Mouse (Mus musculus): ENCODE measurements around the gene Rbm44.

Gene Rbm44

DNA sequence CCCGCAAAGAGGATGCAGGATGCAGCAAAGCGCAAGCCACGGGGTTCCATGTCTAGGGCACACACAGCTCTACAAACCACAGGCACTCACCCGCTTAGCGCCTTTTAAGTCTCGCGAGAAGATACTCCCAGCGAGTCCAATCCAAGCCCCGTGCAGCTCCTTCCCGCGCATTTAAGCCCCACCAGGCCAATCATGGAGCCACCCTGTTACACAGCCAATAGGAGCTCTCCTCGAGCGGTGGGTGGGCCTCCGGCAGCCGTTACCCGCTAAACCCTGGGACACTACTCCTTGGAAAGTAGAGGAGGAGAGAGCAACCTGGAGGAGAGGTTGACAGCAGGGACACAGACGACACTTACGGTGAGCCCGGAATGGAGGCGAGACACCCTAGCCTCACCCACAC is at the start of gene Rbm44:
Rbm44 (plus strand) TSS at position 277 of the 400 bp plus-strand sequence.
- POLR2A ChIA-PET: interaction anchor here in 2 of 4 experiments (0.6 to 1.2 kb wide), 5 partner anchors 12 to 175 kb away, joined by 3 to 9 read pairs (median 4); partner anchors contain the start of genes Rab17 (in 1 of the 2) and Ube2f (in 1 of the 2)
- CTCF ChIA-PET: interaction anchor here in 1 of 4 experiments (0.8 to 1.1 kb wide), 2 partner anchors 171 to 216 kb away, joined by 3 to 4 read pairs; no protein-coding TSS in a partner anchor

- ChIA-PET POLR2A (interaction anchor here in 1 of 4 experiments (0.6 kb wide), 1 partner anchor 671 kb away, joined by 4 read pairs; no protein-coding TSS in a partner anchor), CTCF (no interaction called here)
Observed at GRCm38 (mm10) chr1:91095258-91095657, 49.6 kb upstream of the Rbm44 start.

GRCm38 (mm10) chr1:91095853-91096252 is 49.0 kb upstream of the Rbm44 start:
- ChIA-PET POLR2A (interaction anchor here in 1 of 4 experiments (1.2 kb wide), 1 partner anchor 43 kb away, joined by 3 read pairs; no protein-coding TSS in a partner anchor), CTCF (no interaction called here)

GRCm38 (mm10) chr1:91096490-91096889 is 48.4 kb upstream of the Rbm44 start:
- ChIA-PET CTCF (interaction anchor here in 1 of 4 experiments (0.7 kb wide), 1 partner anchor 43 kb away, joined by 5 read pairs; no protein-coding TSS in a partner anchor), POLR2A (interaction anchor here in 1 of 4 experiments (1.2 to 1.3 kb wide), 2 partner anchors 43 to 153 kb away, joined by 3 read pairs; partner anchors contain the start of gene Ube2f)

- POLR2A ChIA-PET: interaction anchor here in 1 of 4 experiments (1.3 kb wide), 1 partner anchor 152 kb away, joined by 3 read pairs; the partner anchor contains the start of gene Ube2f
- CTCF ChIA-PET: interaction anchor here (0.5 to 3.0 kb wide), 4 partner anchors 44 to 196 kb away, joined by 4 to 34 read pairs (median 5); no protein-coding TSS in a partner anchor
Observed at GRCm38 (mm10) chr1:91097283-91097834, 47.5 kb upstream of the Rbm44 start.

- CTCF ChIA-PET: interaction anchor here (0.5 to 3.0 kb wide), 25 partner anchors 11 to 1599 kb away, joined by 3 to 34 read pairs (median 4); partner anchors contain the start of gene Ramp1 (in 1 of the 4)
- POLR2A ChIA-PET: interaction anchor here in 2 of 4 experiments (0.5 to 1.2 kb wide), 3 partner anchors 46 to 127 kb away, joined by 3 to 5 read pairs (median 3); no protein-coding TSS in a partner anchor
Observed at GRCm38 (mm10) chr1:91098887-91099286, 46.0 kb upstream of the Rbm44 start.

DNA sequence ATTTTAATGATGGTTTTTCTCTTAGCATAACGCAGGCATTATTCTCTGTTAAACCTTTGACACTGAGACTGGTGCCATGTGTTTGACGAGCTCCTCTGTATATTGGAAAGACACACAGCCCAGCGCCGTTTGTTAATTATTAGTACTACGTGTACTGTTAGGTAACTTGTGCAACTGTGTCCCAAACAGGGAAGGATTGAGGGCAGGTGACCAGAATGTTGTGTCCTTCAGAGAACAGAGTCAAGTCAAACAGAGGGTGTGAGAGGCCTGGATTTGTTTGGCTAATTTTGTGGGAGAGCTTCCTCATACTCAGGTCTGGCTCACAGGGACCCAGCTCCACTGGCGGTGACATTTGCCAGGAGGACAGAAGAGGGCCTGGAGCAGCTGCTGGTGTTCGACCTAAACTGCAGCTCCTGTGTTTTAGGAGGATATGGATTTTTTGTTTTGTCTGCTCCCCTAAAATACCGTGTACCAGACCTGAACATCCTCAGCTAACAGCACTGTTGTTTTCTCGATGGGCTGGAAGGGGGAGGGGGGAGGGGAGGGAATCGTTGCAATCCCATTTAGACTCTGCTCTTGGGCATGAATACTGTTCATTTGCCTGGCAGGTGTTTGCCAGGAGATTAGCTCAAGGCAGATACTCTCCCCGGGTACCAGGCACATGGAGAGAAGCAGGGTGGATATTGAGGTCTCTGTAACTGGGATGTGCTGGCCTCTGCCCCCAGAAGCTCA is 43.0 kb upstream of the Rbm44 start:
- ChIA-PET POLR2A (interaction anchor here in 3 of 4 experiments (0.7 to 0.9 kb wide), 4 partner anchors 91 to 1457 kb away, joined by 3 read pairs; partner anchors contain the start of gene Ube2f (in 1 of the 3)), CTCF (interaction anchor here (0.6 to 0.8 kb wide), 5 partner anchors 48 to 717 kb away, joined by 3 to 10 read pairs (median 3); no protein-coding TSS in a partner anchor)

DNA sequence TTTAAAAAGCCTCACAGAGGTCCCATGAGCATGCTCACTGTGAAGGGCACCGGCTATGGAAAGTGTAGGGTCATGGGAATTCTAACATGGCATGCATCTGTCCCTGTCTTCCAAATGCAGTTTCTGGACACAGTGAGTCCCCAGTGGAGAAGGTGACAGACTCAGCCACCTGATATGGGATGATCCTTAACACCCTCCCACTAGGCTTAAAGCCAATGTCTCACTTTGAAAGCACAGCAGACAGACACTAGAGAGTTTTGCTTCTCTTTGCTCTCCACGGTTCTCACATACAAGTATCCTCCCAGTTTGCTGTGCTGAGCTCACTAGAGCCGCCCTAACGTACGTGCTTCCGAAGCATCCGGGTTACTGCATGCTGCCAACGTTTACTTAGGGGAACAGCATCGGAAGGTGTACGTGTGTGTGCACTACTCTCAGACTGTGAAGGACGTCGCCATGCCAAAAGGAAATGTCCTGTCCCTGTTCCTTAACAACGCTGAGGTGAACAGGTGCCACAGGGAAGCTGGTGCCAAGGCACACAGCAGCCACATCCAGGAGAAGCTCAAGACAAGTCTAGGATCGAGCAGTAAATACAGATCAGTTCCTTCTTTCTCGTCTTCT is 41.4 kb upstream of the Rbm44 start:
- POLR2A ChIA-PET: interaction anchor here in 1 of 4 experiments (0.6 kb wide), 1 partner anchor 260 kb away, joined by 3 read pairs; the partner anchor contains the start of gene Col6a3
- CTCF ChIA-PET: no interaction called here

DNA sequence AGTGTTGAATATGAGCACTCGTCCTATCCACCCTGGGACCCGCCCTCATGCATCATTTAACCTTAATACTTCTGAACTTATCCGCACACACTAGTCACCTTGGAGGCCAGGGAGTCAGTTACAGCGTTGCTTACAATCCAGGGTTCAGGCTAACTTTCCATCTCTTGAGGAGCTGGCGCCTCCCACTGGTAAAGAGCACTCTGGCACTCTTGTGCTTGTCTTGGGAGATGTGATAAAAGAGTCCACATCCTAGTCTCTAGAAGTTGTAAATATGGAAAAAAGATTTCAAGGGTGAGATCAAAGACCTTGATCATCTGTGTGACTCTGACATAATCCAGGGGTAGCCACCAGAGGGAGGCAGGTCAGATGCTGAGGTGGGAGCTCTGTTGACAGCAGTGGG is 37.3 kb upstream of the Rbm44 start:
- ChIA-PET CTCF (interaction anchor here in 1 of 4 experiments (1.0 kb wide), 1 partner anchor 134 kb away, joined by 3 read pairs; no protein-coding TSS in a partner anchor), POLR2A (interaction anchor here in 1 of 4 experiments (0.8 kb wide), 1 partner anchor 179 kb away, joined by 3 read pairs; no protein-coding TSS in a partner anchor)

DNA sequence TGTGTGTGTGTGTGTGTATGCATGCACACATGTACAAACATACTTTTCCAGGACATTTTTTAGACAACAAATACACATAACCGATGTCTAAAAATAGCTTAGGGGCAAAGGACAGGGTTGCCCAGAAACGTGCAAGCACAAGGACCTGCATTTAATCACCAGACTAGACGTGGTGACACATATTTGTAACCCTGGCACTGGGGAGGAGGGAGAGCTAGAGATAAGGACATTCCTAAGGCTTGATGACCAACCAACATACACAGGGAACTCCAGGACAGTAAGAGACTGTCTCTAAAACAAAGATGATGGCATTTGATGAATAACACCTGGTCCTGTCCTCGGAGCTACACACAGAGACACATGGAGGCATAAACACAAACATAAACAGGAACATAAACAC is 35.6 kb upstream of the Rbm44 start:
- ChIA-PET CTCF (interaction anchor here in 1 of 4 experiments (1.0 kb wide), 1 partner anchor 136 kb away, joined by 3 read pairs; no protein-coding TSS in a partner anchor), POLR2A (interaction anchor here in 2 of 4 experiments (1.0 to 1.2 kb wide), 3 partner anchors 10 to 46 kb away, joined by 3 to 4 read pairs (median 4); no protein-coding TSS in a partner anchor)

DNA sequence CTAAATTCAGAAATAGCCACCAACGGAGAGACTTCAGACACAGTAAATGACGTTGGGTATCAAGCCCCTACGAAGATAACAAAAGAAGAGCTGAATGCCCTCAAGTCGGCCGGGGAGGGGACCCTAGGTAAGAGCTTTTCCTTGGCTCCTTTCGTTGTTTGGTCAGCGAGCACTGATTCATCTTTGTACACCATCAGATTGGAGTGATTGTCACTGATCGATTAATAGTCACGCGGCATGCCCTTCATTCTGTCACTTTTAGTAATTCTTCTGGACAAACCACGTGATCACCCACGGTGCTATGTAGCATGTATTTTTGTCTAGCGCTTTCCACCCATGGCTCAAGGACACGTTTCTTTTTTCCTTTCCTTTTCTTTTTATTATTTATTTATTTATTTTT is 32.7 kb upstream of the Rbm44 start:
- CTCF ChIA-PET: no interaction called here
- POLR2A ChIA-PET: no interaction called here

DNA sequence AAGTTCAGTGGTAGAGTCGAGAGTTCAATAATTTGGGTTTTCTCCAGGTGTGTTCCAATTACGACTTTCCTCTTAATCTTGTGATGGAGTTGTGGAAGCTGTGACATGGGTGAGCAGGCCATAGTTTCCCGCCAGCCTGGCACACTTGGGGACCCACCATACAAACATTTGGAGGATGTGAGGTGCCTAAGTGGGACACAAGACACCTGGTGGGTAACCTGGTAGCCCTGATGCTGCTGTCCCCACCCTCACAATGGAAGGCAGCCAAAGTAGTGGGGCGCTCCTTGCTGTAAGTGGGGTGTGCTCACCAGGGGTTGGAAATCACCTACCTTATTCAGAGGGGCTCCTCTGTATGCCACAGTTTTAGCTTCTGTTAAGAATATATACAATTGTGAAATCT is 32.3 kb upstream of the Rbm44 start:
- ChIA-PET CTCF (no interaction called here), POLR2A (no interaction called here)

DNA sequence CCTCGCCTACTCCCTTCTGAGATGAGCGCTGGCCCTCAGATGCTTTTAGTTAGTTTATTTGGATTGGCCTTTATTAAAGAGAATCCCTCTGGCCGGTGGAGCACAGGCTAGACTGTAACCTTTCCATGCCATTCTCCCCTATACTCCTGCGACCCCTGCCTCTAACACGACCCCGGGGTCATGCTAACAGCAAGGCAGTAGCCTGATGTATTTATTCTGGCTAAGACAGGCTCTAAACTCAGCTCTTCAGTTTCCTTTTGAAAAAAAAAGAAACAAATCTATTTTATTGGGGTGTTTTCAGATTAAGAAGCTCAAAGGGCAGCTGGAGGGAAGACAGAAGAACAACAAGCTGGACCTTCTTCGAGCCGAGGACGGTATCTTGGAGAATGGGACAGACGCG is 22.8 kb upstream of the Rbm44 start:
- CTCF ChIA-PET: no interaction called here

DNA sequence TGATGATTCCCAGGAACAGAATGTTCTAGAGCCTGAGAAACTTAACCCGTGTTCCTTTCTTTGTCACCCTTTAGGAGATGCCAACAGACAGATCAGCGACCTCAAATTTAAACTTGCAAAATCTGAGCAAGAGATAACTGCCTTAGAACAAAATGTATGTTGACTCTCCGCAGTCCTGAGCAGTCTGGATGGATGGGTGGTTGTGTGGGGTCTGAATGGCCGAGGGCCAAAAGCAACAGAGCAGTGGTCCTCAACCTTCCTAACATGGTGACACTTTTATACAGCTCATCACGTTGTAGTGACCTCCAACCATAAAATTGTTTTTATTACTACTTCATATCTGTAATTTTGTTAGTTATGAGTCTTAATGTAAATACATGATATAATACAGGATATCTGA is 21.9 kb upstream of the Rbm44 start:
- POLR2A ChIA-PET: no interaction called here
- CTCF ChIA-PET: no interaction called here

More for the DNA sequence above, 22.8 kb upstream of the Rbm44 start:
- POLR2A ChIA-PET: no interaction called here

DNA sequence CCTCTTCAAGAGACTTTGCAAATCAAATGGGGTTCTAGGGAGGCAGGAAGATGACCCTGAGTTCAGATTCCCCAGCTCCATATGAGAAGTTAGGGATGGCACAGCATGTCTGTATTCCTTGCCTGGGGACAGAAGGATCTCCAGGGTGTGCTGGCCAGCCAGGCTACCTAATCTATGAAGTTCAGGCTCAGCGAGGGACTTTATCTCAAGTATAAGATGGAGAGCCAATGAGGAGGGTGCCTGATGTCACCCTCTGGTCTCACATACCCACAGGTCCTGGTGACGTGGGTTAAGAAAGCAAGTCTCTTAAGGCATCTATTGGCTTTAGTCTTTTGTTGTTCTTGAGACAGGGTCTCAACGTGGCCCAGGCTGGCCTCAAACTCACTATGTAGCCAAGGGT is 21.4 kb upstream of the Rbm44 start:
- POLR2A ChIA-PET: no interaction called here
- CTCF ChIA-PET: no interaction called here

DNA sequence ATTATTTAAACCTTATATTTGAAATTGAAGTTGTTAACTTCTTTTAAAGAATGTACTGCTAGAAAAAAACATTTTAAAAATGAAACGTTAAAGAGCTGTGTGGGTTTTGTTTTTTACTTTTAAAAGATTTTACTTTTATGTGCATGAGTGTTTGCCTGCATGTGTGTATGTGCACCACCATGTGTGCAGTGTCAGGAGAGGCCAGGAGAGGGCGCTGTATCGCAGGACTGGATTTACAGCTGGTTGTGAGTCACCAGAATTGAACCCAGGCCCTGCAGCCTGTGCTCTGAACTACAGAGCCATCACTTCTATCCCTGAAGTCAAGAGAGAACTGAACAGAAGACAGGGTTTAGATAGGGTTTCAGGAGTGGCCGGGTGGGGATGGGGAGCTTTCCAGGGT is 16.0 kb upstream of the Rbm44 start:
- CTCF ChIA-PET: interaction anchor here in 3 of 4 experiments (0.6 to 2.5 kb wide), 4 partner anchors 9 to 30 kb away, joined by 3 to 6 read pairs (median 5); no protein-coding TSS in a partner anchor
- POLR2A ChIA-PET: interaction anchor here in 1 of 4 experiments (0.7 kb wide), 1 partner anchor 9 kb away, joined by 3 read pairs; no protein-coding TSS in a partner anchor

GRCm38 (mm10) chr1:91137036-91137435 is 7.9 kb upstream of the Rbm44 start:
- ChIA-PET CTCF (interaction anchor here in 2 of 4 experiments (1.1 to 1.9 kb wide), 2 partner anchors 8 to 9 kb away, joined by 5 to 6 read pairs; no protein-coding TSS in a partner anchor), POLR2A (interaction anchor here in 1 of 4 experiments (0.6 to 0.7 kb wide), 2 partner anchors 17 to 232 kb away, joined by 3 to 4 read pairs; no protein-coding TSS in a partner anchor)

- CTCF ChIA-PET: no interaction called here
- POLR2A ChIA-PET: no interaction called here
Observed at GRCm38 (mm10) chr1:91151509-91151908, 6.6 kb downstream of the Rbm44 start.

- ChIA-PET CTCF (no interaction called here), POLR2A (no interaction called here)
Observed at GRCm38 (mm10) chr1:91166798-91167197, 21.9 kb downstream of the Rbm44 start.
